Mouse (Mus musculus) cerebellum, postnatal 4 days (tissue): ENCODE measurements around the gene Gpatch8.

ENCODE experiments used
- DNase-seq, 2 experiments: peaks; one replicate each; pipeline ENCODE4 v3.0.0; 2022; ENCODE audit warnings: low spot score in 2 of 2, mixed read lengths in 1 of 2

Gpatch8 gene

DNA sequence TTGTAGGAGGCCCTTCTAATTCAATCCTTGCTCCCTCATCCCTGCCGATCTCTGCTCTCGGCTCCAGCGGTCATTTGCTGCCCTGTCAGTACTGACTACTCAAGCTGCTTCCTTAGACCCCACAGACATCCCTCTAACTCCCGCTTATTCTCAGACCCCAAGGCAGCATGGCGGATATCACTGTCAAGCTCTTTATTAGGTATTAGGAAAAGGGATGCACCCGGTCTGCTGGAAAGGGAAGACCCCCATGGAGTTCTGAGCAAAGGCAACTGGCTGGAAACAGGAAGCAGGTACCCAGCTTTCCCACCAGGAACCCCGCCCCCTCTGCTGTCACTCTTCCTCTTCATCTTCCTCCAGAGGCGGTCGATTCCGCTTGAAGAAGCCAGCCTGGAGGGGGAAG is 103.1 kb downstream of the Gpatch8 start:
- DNase-seq: no peak

DNA sequence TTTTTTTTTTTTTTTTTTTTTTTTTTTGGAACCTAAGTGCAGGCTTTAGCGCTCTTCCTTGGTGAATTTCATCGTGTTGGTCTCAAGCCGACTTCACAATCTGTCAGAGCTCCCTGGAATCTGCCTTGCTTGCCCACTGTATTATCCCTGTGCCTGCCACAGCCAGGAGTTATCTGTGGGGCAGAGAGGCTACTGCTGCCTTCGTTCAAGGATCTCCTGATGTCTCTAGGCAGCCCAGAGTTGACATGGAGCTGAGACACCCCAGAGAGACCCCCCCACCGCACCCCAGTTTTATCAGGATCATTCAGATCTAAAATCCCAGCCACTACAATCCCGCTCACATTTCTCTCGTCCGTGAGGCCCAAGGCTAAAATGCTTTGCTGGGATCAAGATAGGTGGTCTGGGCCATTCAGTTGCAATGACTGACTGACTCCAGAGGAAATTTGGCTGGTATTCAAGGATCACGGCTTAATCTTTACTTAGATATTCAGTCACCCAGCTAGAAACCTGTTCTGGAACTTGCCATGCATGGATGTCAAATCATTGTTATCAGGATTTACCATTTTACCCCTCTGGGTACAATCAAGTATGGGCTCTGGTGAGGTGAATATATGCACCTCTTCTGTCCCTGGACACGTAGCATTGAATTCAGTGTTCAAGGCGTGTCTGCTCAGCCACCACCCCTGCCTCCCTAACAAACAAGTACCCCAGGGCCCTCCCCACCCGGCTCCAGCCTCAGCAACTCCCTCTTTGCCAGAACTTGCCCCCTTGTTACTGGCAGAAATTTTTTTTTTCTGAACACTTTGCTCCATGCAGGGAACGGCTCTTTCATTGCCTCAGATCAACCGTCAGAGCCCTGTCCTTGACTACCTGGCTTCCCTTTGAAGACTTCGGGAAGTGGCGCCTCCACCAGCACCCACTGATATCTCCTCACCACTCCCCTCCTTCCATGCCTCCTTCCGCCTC is 106.9 kb downstream of the Gpatch8 start:
- no peak for DNase-seq

DNA sequence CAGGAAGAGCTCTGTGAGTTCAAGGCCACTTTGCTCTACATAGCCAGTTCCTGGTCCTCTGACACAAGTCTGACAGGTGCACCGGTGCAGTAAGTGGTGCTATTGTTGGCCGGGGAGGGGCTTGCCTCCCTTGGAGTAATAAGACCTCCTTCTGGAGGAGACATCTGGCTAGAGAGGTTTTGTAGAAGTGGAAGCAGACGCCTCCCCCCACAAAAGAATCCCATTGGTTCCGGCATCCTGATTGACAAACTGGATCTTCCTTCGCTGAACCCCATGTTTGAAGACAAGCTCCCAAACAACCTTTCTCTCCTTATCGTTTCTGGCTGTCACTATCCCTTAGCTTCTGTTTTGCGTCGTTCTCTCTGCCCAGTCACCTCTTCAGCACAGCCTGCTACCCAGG is 107.9 kb downstream of the Gpatch8 start:
- no peak for DNase-seq

DNA sequence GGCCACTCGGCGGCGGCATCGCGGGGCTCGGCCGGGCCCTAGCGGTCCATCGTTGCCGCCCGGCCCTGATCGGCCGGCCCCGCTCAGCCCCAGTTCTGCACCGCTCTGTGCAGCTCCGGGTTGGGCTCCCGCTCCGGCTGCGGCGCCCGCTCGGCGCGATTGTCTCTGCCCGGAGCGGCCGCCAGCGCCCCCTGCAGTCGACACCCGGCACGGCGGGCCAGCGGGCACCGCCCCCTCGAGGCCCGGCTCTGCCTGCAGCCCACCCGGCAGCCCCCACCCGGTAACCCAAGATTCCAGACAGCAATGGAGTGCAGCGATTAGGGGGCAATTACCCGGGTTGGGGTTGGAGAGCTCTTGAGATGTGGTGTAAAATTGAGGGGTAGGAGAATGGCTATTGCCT is 108.7 kb downstream of the Gpatch8 start, which contains the start of gene Fam171a2:
TSS of gene Fam171a2 (minus strand) at position 186 of the 400 bp plus-strand sequence.
- DNase-seq: peak; percentile 91 to 96

DNA sequence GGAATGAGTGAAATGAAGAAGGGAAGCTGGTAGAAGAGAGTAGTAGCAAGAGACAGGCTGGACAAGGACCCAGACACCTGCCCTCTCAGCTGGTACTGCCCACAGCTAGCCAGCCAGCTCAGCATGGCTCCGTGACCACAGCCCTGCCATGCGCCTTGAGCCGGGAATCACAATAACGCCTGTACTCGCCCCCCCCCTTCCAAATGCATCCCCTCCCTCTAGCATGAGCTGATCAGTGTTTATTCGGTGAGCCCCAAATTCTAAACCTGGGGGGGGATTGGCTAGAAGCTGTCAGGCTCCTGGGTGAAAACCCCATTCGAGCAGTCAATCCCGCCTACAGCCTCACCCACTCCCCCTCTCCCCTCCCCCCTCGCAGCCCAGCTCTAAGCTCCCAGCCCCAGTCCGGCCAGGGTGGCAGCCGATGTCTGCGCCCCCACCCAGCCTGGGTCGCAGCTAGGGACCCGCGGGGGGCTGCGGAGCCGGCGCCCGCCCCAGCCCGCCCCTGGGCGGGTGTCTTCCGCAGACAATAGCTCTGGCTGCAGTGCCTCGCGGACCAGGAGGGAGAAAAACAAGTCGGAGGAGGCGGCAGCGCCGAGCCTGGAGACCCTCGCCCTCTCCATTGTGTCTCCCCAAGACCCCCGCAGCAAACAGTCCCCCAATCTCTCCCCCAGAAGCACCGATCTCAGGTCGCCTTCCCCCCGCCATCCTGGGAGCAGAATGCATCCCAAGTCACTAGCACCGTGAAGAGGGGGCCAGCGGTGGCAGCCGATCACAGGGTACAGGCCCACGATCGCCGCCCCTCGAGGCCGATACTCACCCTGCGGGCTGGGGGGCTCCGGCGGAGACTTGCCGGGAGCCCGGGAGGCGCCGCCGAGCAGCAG is 109.4 kb downstream of the Gpatch8 start:
- DNase-seq: no peak

DNA sequence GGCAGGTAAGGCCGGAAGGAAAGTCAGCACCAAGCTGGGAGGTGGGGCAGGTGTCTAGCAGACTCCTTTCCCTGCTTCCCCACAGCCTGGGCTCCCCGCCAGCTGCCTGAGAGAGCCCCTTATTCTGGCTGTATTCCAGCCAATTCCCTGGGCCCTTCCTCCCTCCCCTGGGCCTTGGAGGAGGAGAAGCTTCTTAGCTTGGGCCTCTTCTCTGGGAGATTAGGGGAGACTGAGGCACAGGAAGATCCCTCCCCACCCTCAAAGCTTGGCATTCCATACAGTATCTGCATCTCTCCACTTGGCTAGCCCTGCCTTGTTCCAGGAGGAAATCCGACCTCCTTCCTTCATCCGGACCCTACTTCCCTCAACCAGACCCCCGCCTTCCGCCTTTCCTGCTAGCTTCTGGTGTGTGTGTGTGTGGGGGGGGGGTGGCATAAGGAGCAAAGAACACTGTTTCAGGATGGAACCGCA is 110.3 kb downstream of the Gpatch8 start:
- DNase-seq: no peak

DNA sequence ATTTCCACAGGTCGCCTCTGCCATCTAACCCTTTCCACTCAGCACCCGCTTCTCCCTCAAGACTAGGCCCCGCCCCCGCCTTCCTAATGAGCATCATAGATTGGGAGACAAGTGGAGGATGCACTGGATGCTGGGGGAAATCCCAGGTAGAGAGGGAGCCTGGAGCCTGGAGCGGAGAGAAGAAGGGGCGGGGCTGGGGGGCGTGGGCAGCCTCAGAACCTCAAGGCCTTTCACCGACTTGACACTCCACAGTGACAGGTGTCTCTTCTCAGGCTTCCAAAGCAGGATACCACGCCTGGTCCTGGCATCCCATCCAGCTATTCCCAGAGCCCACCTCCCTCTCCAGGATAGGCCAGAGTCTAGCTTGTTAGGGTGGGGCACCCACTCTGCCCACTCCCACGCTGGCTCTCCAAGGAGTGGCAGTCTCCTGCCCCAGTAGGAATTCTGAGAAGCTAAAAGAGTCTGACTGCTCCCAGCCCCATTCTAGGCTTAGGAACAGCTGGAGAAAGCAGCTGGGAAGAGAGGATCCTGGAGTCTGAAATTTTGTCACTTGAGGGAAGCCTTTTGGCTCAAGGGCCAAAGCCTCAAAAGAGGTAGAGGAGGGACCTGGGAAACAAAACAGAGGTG is 110.8 kb downstream of the Gpatch8 start:
- no peak for DNase-seq

DNA sequence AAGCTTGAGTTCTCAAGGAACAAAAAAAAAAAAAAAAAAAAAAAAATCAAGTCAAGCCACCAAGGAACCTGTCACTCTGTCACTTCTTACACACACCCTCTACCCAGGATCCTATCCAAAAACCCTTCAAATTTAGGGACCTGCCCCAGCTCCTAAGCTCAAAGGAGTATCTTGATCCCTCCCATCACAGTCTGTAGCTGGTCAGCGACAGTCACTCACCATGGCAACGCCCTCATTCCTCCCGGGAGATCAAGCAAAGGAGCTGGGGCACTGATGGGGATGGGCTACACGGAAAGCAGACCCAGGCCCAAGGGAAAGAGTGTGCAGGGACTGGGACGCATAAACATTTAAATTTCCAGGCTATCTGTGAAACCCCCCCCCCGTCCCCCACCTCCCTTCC is 111.4 kb downstream of the Gpatch8 start:
- DNase-seq: no peak

DNA sequence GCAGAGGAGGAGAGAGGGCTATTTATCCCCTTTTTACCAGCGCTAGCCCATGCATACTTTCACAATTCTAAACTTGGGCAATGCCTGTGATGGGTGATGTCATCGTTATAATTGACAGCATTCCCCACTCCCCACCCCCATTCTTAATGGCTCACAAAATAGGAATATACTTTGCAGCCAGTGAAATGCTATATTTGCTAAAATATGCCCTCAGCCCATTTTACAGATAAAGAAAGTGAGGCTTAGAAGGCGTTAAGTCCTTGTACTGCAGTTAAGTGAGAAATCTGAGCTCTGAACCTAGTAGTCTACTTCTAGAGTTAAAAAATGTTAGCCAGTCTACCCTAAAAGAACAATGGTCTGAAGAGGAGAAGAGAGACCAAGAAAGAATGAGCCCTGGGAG is 111.9 kb downstream of the Gpatch8 start:
- DNase-seq: no peak

DNA sequence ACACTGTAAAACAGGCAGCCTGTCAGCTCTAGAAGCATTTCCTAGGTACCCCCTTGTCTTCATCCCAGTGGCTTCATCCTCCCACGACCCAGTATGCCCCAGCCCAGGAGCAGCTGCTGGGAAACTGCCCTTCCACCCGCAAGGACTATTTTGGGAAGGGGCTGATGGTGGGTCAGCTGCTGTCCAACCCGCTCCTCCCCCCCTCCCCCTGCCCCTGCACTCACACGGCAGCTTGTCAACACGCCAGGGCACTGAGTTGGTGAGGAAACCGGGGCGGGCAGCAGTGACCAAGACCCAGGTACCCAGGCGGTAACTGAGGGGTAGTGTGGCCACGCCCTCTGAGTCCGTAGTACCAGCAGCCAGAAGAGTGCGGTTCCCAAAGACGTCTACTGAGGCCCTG is 112.5 kb downstream of the Gpatch8 start:
- no peak for DNase-seq

DNA sequence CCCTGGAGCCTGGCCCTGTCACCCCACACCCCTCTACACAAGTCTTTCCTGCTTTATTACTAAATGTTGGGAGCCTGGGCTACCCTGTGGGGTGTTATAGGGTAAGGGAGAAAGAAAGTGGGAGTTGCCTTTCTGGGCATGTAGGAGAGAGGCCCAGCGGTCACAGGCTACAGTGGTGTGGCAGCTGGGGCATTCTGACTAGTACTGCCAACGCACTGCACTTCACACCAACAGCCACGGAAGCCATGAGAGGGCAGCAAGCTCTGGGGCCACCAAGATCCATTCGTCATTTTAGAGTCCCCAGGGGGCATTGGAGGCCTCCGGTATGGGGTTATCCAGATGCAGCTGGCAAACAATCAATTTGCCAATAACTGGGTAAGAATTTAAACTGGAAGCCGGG is 114.1 kb downstream of the Gpatch8 start:
- DNase-seq: no peak

DNA sequence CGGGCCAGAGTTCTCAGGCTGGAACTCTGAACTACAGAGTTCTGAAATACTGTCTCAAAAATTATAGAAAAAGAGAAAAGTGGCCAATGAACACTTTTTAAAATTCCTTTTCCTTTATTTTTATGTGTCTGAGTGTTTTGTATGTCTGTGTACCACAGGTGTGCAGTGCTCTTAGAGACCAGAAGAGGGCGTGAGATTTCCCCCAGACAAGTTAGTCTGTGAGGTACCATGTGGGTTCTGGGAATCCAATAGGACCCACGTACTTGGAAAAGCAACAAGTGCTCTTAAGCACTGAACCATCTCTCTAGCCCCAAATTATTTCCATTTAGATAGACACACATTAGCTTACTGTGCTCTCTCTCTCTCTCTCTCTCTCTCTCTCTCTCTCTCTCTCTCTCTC is 114.8 kb downstream of the Gpatch8 start:
- no peak for DNase-seq

DNA sequence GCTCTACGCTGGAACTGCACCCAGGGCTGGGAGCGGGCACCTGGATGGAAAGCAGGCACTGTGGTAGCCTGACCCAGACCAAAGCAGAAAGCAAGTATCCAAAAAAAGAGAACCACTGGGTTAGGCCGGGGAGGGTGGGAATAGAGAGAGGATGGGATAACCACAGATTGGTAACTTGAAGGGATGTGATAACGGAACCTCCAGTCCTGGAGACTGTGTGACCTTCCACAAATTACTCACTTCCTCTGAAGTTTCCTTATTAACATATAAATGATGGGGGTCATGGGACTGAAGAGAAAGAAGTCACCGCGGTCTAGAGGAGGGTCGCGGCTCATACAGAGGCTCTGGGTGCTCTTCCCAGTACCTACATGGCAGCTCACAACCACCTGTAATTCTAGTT is 115.9 kb downstream of the Gpatch8 start:
- DNase-seq: no peak

DNA sequence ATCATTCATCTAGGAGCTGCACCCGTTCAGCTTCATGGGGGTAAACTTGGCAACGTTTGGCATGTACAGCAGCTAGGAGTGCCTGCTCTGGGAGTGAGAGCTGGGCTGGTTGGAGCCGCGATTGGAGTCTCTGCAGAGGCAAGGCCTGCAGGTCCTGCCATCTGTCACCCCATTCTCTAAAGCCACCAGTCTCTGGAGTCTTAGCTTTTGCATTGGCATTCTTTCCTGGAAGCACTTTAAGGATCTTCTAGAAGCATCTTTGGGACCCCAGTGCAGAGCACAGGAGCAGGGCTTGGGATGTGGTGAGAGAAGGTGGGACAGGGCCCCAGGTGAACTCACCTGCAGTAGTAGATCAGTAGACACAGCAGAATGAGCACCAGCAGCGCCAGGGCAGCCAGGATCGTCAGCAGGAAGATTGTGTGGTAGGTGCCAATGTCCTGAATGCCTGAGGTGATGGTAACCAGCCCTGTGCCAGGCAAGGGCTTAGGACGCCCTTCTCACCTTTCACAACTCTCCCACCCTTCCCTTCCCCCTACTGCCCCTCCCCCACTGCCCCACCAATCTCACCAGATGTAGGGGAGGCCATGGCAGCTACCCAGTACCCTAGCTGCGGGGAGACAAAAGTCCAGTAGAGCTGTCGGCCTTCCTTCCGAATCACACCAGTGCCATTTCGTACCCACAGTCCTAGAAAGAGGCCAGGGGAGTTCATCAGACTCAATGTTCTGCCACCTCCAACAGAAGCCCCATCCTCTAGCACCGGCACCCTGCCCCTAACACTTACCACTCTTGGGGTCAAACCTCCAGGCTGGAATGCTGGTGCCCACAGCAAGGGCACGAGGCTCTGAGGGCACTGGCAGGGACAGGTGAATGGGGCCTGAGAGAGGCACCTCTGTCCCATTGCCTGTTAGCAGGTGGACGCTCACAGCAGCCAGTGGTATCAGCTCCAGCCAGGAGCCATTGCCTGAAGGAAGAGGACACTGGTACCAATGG is 116.8 kb downstream of the Gpatch8 start:
- DNase-seq: no peak

DNA sequence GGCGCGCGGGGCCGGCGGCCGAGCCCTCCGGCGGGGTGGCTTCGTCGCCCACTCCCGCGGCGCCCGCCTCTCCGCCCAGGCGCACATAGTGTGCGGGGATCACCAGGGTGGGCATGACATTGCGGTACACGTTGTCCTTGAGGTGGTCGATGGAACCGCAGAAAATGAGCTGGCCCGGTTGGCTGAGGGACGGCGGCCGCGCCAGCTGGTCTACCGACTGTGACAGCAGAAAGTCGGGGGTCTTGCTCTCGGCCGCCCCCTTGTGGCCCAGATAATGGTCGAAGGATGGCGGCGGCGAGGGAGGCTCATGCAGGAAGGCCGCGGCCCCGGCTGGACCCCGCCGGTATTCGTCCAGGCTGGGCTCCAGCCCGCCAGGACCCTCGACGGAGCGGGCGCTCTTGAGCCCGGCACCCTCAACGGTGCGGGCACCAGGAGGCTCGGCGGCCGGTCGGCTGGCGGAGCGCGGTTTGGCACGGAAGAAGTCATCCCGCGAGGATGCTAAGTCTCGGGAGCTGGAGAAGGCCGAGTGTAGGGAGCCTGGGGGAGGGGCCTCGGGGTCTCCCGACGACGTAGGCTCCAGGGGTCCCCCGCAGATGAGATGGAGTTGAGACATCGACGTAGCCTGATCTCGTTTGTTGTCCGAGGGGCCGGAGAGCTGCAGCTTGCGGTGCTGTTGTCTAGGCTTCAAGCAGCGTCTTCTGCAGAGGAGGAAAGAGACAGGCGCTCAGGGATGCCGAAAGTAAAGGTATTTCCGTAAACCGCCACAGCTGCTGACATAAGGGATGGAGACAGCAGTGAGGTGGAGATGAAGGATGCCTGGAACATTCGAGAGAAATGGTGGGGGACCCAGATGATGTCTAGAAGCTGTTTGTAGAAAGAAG is 117.7 kb downstream of the Gpatch8 start:
- peak; percentile 94 to 98 for DNase-seq

DNA sequence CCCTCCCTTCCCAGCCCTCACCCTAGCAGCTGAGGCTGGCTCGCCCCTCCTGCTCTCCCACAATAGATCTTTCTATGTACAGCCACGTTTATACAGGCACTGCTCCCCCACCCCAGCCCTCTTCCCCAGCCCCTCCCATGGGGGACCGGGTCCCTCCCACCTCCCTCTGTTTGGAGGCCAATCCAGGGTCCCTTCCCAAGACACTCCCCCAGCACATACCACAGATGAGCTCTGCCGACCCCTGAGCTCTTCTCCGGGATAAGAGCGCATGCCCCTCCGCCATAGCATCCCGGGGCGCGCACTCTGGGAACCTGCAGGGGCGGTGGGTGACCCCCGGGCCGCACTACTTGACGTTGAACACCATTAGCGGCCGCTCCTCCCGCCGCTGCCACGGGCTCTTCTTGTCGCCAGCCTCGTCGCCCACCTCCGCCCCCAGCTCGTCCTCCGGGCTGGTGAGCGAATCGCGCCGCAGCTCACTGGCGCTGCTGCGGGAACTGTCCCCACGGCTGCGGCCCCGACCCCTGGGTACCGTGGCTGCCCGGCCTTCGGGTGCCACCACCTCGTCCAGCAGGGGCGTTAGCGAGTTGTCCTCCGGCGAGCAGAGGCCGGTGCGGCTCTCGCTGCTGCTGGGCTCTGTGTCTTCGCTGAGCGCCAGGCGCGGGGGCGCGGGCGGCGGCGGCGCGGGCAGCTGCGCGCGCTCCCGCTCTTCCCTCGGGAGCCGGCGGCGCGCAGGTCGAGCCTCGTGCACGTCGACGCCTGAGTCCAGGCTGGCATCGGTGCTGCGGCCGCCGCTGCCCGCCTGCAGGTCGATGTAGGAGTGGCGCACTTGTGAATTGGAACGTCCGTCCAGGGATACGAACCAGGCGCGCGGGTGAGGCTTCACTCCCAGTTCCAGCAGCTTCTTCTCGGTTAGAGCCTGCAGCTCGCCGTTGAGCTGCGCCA is 118.8 kb downstream of the Gpatch8 start:
- peak in 1 of 2 experiments; percentile 73 for DNase-seq

DNA sequence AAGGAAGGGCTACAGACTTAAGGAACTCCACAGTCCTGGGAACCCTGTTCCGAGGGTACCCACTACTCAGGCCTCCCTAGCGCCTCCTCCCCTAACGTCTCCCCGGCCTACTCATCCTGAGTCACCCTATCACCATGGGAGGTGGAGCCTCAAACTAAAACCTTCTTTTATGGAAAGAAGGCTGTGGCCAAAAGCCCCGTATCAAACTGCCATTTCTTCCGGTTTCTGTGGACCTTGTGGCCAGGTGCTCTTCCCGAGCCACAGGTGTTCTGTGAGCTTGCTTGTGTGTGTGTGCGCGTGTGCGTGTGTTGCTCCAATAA is 119.8 kb downstream of the Gpatch8 start:
- DNase-seq: no peak

DNA sequence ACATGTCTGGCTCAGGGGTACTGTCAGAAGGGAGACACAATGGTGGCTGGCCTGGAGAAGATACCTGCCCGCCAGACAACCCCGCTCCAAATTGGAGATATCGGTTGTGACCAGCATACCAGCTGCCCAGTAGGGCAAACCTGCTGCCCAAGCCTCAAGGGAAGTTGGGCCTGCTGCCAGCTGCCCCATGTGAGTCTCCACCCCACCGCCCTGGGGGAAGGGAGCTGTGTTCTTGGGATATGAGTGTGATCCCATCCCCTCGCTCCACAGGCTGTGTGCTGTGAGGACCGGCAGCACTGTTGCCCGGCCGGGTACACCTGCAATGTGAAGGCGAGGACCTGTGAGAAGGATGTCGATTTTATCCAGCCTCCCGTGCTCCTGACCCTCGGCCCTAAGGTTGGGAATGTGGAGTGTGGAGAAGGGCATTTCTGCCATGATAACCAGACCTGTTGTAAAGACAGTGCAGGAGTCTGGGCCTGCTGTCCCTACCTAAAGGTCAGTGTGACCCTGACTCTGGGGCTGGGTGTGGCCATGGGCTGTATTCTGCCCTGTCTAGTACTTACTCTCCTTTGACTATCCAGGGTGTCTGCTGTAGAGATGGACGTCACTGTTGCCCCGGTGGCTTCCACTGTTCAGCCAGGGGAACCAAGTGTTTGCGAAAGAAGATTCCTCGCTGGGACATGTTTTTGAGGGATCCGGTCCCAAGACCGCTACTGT is 120.3 kb downstream of the Gpatch8 start:
- DNase-seq: no peak
